Mouse (Mus musculus) C2C12 (cell line): Measurements from ENCODE around the gene Mindy1.

Experiments
- CEBPB ChIP-seq: IDR thresholded peaks from one replicate; pipeline ENCODE4 v1.6.1; 2011; ENCODE audit warnings: low read depth, mild to moderate bottlenecking, control low read depth, moderate library complexity
- CTCF ChIP-seq: IDR thresholded peaks from one replicate; pipeline ENCODE4 v1.5.1; 2011; ENCODE audit not compliant: control insufficient read depth, insufficient read depth, insufficient read length
- FOSL1 ChIP-seq: IDR thresholded peaks from one replicate; pipeline ENCODE4 v1.8.0; 2011; ENCODE audit warnings: mild to moderate bottlenecking, low read length; ENCODE audit not compliant: poor library complexity, insufficient read depth, severe bottlenecking
- MAX ChIP-seq: IDR thresholded peaks from one replicate; pipeline ENCODE4 v1.6.1; 2011; ENCODE audit warnings: mild to moderate bottlenecking, control low read depth
- MYOD1 ChIP-seq: IDR thresholded peaks from one replicate; pipeline ENCODE4 v1.6.1; 2011; ENCODE audit warnings: low read depth; ENCODE audit not compliant: control insufficient read depth, insufficient read length
- MYOG ChIP-seq: IDR thresholded peaks from one replicate; pipeline ENCODE4 v1.6.1; 2011; ENCODE audit not compliant: control insufficient read depth, insufficient read length; ENCODE audit errors: extremely low read depth
- USF1 ChIP-seq: IDR thresholded peaks from one replicate; pipeline ENCODE4 v1.6.1; 2011; ENCODE audit warnings: low read depth, mild to moderate bottlenecking, control low read depth, moderate library complexity

GRCm38 (mm10) chr3:95261975-95262374, 19.2 kb upstream of the Mindy1 start:
- TF ChIP-seq CTCF (no peak), CEBPB (no peak), USF1 (no peak), MYOG (no peak), MAX (no peak), FOSL1 (no peak), MYOD1 (no peak)
